Mouse (Mus musculus): Measurements from ENCODE around the gene Bod1.

Bod1 gene

DNA sequence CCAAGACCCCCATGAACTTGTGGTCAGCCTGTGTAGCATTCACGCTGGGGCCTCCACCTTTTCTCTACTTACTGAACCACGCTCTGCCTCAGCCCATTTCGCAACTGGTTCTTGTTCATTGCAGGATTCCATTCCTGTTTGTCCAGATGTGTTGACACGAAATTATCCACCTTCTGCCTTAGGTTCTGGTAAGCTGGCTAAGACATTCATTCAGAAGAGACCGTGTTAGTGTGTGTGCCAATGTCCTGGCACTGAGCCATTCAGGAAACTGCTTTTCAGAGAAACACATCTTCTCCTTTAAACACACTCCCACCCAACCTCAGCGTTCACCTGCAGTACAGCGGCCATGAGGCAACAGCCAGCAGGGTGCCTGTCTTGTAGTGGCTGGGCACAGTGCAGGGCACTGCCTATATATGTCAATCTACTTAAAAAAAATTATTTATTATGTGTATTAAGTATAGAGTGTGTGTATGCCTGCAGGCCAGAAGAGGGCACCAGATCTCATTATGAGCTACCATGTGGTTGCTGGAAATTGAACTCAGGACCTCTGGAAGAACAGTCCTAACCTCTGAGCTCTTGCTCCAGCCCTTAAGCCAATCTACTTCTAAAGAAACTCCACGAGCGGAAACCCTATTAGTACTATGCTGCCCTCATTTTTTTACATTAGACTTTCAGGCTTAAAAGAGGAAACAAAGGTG is 2.4 kb downstream of the Bod1 start:
- DNase-seq = no peak

DNA sequence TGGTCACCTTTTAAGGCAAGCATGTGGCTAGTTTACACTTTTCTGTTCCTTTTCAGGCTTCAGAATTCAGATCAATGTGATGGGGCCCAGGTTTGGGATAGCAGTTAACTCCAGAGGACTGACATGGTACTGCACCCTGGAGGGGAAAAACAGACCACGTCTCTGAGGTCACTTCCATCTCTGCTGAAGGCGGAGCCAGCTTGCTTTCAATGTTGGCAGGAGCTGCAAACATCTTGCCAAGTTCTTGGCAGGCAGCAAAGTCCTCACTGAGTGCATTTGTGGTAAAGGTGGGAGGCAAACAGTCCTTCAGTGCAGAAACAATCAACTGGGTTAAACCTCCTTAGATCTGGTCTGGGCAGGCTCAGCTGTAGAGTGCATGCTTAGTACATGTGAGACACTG is 7.5 kb downstream of the Bod1 start:
- DNase-seq = peak in 1 of 2 experiments; percentile 23

DNA sequence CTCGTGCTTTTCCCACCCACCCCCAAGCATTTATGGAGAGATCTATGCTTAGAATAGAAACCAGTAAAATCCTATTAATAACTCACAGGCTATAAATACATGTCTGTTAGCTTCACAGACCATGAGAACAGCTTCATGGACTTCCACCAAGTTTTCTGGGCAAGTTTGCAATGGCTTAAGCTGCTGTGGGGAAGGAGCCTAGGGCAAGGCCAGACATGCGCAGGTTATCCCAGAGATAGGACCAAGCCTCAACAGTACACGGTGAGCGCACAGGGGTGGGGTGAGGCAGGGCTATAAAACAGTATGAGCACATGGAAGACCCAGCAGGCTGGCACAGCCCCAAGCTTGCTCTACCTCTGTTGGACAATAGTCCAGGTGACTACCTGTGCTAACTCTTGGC is 8.2 kb downstream of the Bod1 start:
- DNase-seq = no peak

DNA sequence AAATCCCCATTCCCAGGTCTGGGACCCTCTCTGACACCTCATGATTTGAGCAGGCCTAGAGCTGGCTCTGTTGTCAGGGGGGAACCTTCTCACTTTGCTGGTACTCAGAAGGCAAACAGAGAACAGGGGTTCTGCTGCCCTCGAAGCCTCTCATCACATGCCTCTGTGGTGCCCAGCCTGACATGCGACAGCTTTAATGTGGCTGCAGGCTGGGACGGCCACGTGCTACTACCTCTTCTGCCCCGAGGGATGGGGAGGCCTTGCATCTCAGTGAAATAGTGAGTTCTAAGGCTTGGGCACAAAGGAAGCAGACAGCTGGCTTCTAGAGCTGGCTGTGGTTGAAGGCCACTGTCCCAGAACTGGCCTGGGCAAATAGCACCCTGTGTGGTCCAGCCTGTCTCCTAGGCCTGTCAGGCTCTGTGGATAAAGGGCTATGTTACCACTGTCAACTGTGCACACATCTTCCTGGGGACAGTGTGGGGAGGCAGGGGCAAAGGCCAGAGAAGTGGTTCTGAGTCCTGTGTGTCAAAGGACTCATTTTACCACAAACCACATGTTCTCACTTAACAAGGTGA is 8.7 kb downstream of the Bod1 start:
- DNase-seq = no peak

DNA sequence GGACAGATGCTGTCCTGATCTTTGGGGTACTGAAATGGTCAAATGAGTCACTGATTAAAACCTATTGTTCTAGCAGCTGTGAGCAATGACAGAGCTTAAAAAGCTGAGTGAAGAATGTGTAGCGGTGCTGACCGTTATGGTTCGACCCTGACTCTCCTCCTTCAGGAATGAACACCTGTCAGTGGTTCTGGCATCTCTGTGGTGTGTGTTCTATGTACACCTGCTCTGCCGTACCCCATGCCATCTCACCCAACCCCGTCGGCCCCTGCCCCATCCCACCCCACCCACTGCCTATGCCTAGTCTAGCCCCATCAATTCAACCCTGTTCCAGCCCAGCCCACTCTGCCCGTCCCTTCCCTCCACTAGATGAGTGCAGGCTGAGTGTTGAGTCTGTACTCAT is 9.5 kb downstream of the Bod1 start:
- no peak for DNase-seq

DNA sequence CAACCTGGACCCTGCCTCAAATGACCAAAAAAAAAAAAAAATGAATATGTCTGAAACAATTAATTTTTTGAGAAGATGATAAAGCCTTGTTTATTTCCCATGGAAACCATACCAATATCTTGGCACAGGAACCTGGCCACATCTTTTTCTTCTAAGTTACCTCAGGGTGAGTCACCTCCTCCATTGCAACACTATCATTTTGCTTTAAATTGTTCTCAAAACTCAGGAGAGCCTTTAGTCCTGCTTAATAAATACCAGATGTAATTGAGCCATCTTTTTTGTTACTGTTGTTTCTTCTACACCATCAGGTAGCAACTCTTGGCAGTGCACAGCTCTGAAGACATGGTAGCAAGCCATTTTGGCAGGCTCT is 13.9 kb downstream of the Bod1 start:
- no peak for DNase-seq

DNA sequence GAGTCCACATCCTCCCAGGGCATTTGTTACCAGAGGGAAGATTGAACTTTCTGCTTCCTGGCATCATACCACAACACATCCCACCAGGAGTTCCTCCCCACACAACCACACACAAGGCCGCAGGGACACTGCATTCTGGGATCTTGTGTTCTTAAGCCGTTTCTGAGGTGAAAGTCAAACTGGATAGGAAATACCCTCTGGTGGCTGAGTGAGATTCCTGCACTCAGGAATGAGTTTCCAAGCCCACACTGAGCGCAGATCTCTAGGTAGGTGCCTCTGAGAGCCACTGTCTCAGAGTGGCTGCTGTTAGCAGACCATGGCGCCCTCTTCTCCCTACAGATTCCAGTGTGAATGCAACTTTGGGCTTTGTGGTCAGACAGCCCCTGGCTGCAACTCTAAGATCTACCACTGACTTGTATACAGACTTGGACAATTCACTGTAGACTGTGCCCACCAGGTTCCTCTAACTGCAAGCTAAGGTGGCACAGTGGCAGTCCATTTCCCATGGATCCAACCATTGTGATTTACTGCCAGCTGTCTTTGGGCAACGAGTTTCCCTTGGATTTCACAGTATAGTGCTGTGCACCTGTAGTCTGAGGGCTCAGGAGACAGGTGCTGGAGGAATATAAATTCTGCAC is 14.4 kb downstream of the Bod1 start:
- no peak for DNase-seq

DNA sequence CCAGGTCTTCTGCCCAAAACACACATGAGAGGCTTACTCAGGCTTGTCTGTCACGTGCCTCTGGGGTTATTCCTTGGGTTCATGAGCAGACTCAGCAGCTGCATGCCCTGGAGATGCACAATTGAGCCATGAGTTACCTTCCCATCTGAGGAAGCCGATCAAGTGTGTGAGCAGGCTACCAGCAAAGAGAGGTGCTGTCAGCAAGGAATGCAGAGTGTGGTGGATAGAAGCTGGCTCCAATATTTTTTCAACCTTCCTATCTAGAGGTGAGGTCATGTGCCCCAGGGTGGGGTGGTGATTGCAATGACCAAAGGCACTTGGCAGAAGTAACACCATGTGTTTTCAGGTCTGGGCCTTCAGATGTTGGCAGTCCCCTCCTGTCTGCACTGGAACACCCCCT is 22.2 kb downstream of the Bod1 start:
- no peak for DNase-seq

DNA sequence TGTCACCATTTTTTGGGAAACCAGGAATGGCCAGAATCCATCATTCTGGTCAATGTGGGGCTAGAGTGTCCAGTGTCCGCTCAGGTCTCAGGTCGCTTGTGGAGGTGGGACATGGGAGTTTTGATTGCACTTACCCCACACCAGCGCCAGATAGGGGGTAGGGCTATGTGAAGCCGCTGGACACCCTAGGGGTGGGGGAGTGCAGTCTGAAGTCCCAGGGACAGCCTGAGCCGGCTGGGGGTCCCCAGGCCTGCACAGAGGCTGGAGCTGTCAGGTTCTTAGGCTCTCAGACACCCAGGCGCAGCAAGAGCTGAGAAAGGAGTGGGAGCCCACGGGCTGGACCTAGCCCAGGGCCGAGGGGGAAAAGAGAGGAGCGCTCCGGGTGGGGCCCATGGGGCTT is 24.4 kb downstream of the Bod1 start:
- DNase-seq = no peak

DNA sequence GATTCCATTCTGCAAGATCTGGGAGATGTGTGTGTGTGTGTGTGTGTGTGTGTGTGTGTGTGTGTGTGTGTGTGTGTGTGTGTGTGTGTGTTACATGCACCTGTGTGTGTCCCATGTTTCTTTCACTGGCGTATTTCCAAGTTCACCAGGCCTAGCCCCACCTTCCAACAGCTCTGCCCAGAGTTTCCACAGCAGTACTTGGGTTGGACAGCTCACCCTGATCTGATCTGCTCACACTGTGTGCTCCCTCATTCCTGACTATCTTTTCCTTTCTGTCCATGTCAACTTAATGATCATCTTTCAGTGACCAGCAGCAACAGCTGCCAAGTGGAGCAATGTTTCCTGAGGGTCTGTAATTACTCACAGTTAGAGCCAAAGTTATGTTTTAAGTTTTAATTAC is 25.1 kb downstream of the Bod1 start:
- no peak for DNase-seq

DNA sequence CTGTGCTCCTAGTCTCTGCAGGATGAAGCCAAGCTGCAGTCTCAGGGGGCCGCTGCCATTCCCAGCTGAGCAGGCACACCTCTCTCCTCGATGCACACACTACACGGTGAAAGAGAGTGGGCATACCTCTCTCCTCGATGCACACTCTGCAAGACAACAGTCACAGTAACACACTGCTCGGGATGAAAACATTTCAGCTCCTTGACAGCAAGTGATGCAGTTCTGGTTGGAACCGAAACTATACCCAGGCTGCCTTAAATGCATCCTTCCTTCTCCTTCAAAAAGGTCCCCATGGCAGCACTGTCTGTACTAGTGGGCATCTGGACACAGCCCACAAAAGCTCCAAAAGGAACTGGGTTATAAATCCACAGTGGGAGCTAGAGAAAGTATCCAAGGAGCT is 28.6 kb downstream of the Bod1 start:
- no peak for DNase-seq

DNA sequence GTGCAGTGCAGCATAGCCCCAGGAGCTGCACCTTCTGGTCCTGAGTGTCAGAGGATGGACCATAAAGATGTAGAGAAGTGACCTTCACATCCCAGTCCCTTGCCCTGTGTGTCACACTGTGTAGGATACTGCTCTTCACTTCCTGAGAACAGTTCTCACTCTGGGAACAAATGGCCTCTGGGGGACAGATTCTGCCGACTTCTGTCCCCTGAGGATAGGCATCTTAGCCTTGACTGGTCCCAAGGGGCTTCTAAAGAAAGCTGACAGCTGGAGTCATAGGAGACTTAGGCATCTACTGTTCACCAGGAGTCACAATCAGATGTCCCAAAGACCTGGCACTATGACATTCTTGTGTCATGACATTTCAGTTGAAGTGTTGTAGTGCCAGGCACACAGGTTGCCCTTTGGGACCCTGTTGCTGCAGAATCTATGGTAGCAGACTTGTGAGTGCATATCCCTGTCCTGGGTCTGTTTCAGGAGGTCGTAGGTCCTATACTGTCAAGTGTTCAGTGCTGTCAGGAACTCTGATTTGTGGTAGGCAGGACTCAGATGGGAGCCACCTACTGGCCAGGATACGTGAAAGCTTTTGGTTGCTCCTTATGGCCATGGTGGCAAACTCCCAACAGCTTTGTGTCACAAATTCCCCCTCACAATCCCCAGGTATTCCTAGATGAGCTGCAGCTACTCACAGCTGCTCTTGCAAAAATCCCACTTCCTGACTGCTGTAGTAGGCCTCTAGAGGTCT is 30.4 kb downstream of the Bod1 start:
- DNase-seq = no peak

DNA sequence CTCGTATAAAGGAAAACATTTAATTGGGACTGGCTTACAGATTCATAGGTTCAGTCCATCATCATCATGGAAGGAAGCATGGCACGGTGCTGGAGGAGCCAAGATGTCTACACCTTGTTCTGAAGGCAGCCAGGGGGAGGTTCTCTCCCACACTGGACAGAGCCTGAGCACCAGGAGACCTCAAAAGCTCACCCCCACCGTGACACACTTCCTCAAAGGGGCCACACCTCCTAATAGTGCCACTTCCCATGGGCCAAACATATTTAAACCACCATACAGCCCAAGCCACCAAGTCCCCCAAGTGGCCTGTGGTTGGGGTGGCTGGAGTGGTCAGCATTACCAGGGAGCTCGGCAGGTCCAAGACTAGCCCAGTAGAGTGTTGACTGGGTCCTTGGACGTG is 31.5 kb downstream of the Bod1 start:
- DNase-seq = no peak

DNA sequence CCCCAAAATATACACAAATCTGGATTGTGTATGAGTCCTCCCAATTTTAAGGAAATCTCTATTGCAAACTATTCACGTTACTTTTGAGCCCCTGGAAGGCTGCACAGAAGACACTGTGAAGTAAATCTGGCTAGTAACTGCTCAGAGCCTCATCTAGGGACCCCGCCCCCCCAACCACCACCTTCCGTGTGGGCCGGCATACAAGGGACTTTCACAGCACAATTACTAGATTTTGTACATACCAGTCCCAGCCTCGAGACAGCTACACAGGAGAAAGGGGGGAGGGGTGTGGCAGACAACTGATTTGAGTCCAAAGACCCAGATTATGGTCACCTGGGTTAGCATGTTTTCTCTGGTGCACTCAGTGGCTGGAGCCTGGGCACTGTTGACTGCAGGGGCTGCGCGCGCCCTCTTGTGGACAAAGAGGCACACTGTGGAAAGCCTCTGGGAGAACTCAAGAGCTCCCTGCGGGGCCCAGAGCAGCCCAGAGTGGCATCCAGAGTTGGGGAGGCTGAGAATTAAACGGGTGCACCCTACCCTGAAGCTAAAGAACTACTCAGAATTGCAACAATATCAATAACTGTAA is 33.8 kb downstream of the Bod1 start:
- DNase-seq = peak; percentile 86 to 87

DNA sequence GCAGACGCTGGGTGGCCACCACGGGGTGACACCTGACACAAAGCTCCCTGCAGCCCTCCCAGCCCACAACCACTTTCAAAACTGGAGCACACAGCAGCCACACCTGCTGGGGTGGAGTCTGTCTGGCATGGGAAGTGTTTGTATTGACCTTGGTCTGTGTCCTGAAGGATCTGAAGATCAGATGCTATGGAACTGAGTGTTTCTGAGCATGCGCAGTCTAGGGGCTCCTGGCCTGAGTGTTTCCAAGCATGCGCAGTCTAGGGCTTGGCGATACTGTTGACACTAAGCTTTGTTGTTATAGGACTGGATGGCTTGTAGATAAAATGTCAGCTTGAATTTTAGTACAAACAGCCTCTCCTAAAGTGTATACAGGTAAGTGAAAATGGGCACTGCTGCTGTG is 43.0 kb downstream of the Bod1 start:
- no peak for DNase-seq

DNA sequence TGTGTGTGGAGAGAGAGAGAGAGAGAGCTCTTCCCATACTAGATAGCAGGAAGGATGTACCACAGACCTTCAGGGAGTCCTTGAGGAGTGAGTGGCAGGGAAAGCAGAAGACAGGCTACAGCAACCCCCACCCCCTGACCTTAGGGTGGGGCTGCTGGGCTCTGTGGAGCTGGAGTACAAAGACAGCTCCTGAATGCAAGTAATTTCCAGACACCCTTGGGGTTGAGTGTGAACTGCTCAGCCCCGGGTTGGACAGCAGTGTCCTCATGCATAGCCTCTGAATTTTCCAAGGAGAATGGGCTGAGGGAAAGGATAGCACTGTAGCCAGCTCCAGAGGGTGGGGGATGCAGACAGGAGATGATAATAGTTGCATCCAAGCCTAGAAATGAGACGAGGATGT is 50.9 kb downstream of the Bod1 start:
- no peak for DNase-seq

DNA sequence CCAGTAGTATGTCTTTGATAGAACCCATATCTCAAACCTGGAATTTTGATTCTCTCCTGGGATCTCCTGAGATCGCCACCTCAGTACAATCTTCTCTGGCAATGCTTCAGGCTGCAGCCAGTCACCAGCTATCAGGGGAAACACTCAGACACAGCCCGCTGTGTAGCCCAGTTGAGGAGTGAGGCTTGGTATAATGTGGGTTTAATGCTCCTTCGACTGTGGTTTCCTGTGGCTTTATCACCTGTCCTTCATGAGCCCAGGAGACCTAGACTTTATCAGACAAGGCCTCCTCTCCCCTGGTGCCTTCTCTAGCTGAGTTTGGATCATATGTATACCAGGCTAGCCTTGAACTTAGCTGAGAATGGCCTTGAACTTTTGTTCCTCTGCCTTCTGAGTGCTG is 53.9 kb downstream of the Bod1 start:
- no peak for DNase-seq

DNA sequence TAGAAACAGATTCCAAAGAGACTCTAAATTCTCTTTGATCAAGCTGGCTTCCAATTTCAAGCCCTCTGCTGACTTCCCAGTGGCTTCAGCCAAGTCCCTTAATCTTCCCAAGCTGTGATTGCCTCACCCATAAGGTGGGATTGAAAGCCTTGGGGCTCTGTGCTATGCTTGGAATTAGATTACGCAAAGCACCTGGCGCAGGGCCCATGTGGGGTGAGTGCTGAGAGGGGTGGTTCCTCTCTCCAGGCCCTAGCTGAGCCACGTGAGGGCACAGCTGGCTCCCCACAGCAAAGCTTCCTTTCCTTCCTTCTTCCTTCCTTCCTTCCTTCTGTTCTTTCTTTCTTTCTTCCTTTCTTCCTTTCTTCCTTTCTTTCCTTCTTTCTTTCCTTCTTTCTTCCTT is 54.4 kb downstream of the Bod1 start:
- DNase-seq = peak; percentile 46 to 50

DNA sequence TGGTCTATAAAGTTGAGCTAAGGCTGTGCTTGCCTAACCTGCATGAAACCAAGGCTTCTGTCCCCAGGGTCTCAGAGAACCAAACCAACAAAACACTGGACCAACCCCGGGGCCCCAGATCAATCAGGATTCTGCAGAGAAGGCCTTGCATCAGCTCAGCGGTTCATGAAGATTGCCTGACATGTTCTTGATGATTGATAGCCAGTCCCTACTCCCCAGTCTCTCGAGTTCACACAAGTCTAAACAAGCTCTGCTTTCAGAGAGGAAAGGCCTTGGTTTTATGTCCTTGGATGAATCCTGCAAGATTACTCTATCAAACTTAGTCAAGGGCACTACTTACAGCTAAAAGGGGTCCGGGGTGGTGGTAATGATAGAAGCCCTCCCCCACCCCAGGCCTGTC is 55.0 kb downstream of the Bod1 start:
- no peak for DNase-seq

Measured in kidney, postnatal 4 days (tissue).